Mouse (Mus musculus): ENCODE measurements around the gene Lrrc3c. TPM values are rescaled to one million over a fixed set of nuclear protein-coding genes. Genes with fewer than 3 reads are reported as not detected.

The Lrrc3c gene
- polyA plus RNA-seq, 1 experiment from 2014 or later: not detected

GRCm38 (mm10) chr11:98583265-98583552 lies 14.9 kb upstream of the Lrrc3c start:
- peak; percentile 56; the same call in 1 of the 2 replicates for ATAC-seq (replicated peaks; ENCODE audit: insufficient number of reproducible peaks, low FRiP score, low TSS enrichment)
- H3K9ac ChIP-seq (ENCODE audit: low read depth, low read length): peak overlapping the region; percentile 49
- H3K9me3 ChIP-seq (replicated peaks; ENCODE audit: control insufficient read depth, low read length): no peaks in the 10 kb centered on the region
- WGBS (ENCODE audit: insufficient replicate concordance): 76% methylated on average over 3 of the region's 3 CpGs
- H3K4me2 ChIP-seq: peak overlapping the region; percentile 47
- H3K27me3 ChIP-seq (ENCODE audit: control insufficient read depth, insufficient read depth, low read length): no peaks in the 10 kb centered on the region
- H3K4me3 ChIP-seq (ENCODE audit: low read depth, low read length): no peak overlapping the region
- peak overlapping the region; percentile 89 for H3K27ac ChIP-seq (ENCODE audit: low read depth, low read length)
- H3K36me3 ChIP-seq (ENCODE audit: control insufficient read depth, insufficient read depth, low read length): peaks cover 7% of the 10 kb centered on the region
- peaks cover 71% of the 10 kb centered on the region for H3K4me1 ChIP-seq (ENCODE audit: control insufficient read depth, insufficient read depth, low read length)

GRCm38 (mm10) chr11:98583571-98583970 lies 14.5 kb upstream of the Lrrc3c start:
- Histone ChIP-seq H3K9me3 (replicated peaks; ENCODE audit: control insufficient read depth, low read length) (no peaks in the 10 kb centered on the region), H3K36me3 (ENCODE audit: control insufficient read depth, insufficient read depth, low read length) (peaks cover 7% of the 10 kb centered on the region), H3K9ac (ENCODE audit: low read depth, low read length) (peak overlapping the region; percentile 49), H3K27ac (ENCODE audit: low read depth, low read length) (peak overlapping the region; percentile 89), H3K4me3 (ENCODE audit: low read depth, low read length) (no peak overlapping the region), H3K4me2 (peak overlapping the region; percentile 81), H3K4me1 (ENCODE audit: control insufficient read depth, insufficient read depth, low read length) (peaks cover 74% of the 10 kb centered on the region), H3K27me3 (ENCODE audit: control insufficient read depth, insufficient read depth, low read length) (no peaks in the 10 kb centered on the region)
- ATAC-seq (replicated peaks; ENCODE audit: insufficient number of reproducible peaks, low FRiP score, low TSS enrichment): no peak
- WGBS (ENCODE audit: insufficient replicate concordance): 26% methylated on average over 3 of the region's 3 CpGs

GRCm38 (mm10) chr11:98584146-98584545 lies 13.9 kb upstream of the Lrrc3c start:
- Histone ChIP-seq H3K9ac (ENCODE audit: low read depth, low read length) (peak overlapping the region; percentile 34; the same call in 1 of the 2 replicates), H3K27me3 (ENCODE audit: control insufficient read depth, insufficient read depth, low read length) (no peaks in the 10 kb centered on the region), H3K4me3 (ENCODE audit: low read depth, low read length) (0 out of 2 replicates have a peak overlapping the region, but pooled peaks have one; percentile 3), H3K4me2 (peak overlapping the region; percentile 81), H3K4me1 (ENCODE audit: control insufficient read depth, insufficient read depth, low read length) (peaks cover 80% of the 10 kb centered on the region), H3K27ac (ENCODE audit: low read depth, low read length) (peak overlapping the region; percentile 22; the same call in 1 of the 2 replicates), H3K9me3 (replicated peaks; ENCODE audit: control insufficient read depth, low read length) (no peaks in the 10 kb centered on the region), H3K36me3 (ENCODE audit: control insufficient read depth, insufficient read depth, low read length) (peaks cover 7% of the 10 kb centered on the region)
- ATAC-seq (replicated peaks; ENCODE audit: insufficient number of reproducible peaks, low FRiP score, low TSS enrichment): no peak
- 35% methylated on average over 1 of the region's 1 CpGs for WGBS (ENCODE audit: insufficient replicate concordance)

- Histone ChIP-seq H3K36me3 (ENCODE audit: control insufficient read depth, insufficient read depth, low read length) (peaks cover 7% of the 10 kb centered on the region), H3K27me3 (ENCODE audit: control insufficient read depth, insufficient read depth, low read length) (no peaks in the 10 kb centered on the region), H3K4me2 (peak overlapping the region; percentile 81), H3K9me3 (replicated peaks; ENCODE audit: control insufficient read depth, low read length) (no peaks in the 10 kb centered on the region), H3K9ac (ENCODE audit: low read depth, low read length) (peak overlapping the region; percentile 34), H3K4me3 (ENCODE audit: low read depth, low read length) (no peak overlapping the region), H3K27ac (ENCODE audit: low read depth, low read length) (no peak overlapping the region), H3K4me1 (ENCODE audit: control insufficient read depth, insufficient read depth, low read length) (peaks cover 80% of the 10 kb centered on the region)
- 95% methylated on average over 6 of the region's 6 CpGs for WGBS (ENCODE audit: insufficient replicate concordance)
- ATAC-seq (replicated peaks; ENCODE audit: insufficient number of reproducible peaks, low FRiP score, low TSS enrichment): no peak
Measured at GRCm38 (mm10) chr11:98584629-98585177, 13.4 kb upstream of the Lrrc3c start.

GRCm38 (mm10) chr11:98586087-98586891 lies 11.8 kb upstream of the Lrrc3c start:
- no peaks in the 10 kb centered on the region for H3K27me3 ChIP-seq (ENCODE audit: control insufficient read depth, insufficient read depth, low read length)
- WGBS (ENCODE audit: insufficient replicate concordance): under 1% methylated on average over 22 of the region's 22 CpGs
- peak overlapping the region; percentile 81 for H3K4me2 ChIP-seq
- peaks cover 65% of the 10 kb centered on the region for H3K4me1 ChIP-seq (ENCODE audit: control insufficient read depth, insufficient read depth, low read length)
- H3K36me3 ChIP-seq (ENCODE audit: control insufficient read depth, insufficient read depth, low read length): peaks cover 7% of the 10 kb centered on the region
- ATAC-seq (replicated peaks; ENCODE audit: insufficient number of reproducible peaks, low FRiP score, low TSS enrichment): peak; percentile 8; the same call in 1 of the 2 replicates
- peak overlapping the region; percentile 97 for H3K4me3 ChIP-seq (ENCODE audit: low read depth, low read length)
- peak overlapping the region; percentile 91 for H3K9ac ChIP-seq (ENCODE audit: low read depth, low read length)
- peak overlapping the region; percentile 96 for H3K27ac ChIP-seq (ENCODE audit: low read depth, low read length)
- H3K9me3 ChIP-seq (replicated peaks; ENCODE audit: control insufficient read depth, low read length): no peaks in the 10 kb centered on the region

- ATAC-seq (replicated peaks; ENCODE audit: insufficient number of reproducible peaks, low FRiP score, low TSS enrichment): peak; percentile 82
- H3K27me3 ChIP-seq (ENCODE audit: control insufficient read depth, insufficient read depth, low read length): no peaks in the 10 kb centered on the region
- H3K36me3 ChIP-seq (ENCODE audit: control insufficient read depth, insufficient read depth, low read length): peaks cover 7% of the 10 kb centered on the region
- peaks cover 60% of the 10 kb centered on the region for H3K4me1 ChIP-seq (ENCODE audit: control insufficient read depth, insufficient read depth, low read length)
- under 1% methylated on average over 49 of the region's 49 CpGs for WGBS (ENCODE audit: insufficient replicate concordance)
- peak within 1 kb of the TSS; percentile 97 for H3K4me3 ChIP-seq (ENCODE audit: low read depth, low read length)
- H3K9me3 ChIP-seq (replicated peaks; ENCODE audit: control insufficient read depth, low read length): no peaks in the 10 kb centered on the region
- H3K27ac ChIP-seq (ENCODE audit: low read depth, low read length): peak within 1 kb of the TSS; percentile 96
- peak within 1 kb of the TSS; percentile 91 for H3K9ac ChIP-seq (ENCODE audit: low read depth, low read length)
- H3K4me2 ChIP-seq: peak within 1 kb of the TSS; percentile 81
Measured at GRCm38 (mm10) chr11:98586892-98587563, 11.1 kb upstream of the Lrrc3c start, which contains the start of gene Ormdl3. Gene Ormdl3, minus strand, starts transcription at chr11:98587368.

- peak overlapping the region; percentile 91 for H3K9ac ChIP-seq (ENCODE audit: low read depth, low read length)
- peaks cover 1% of the 10 kb centered on the region for H3K36me3 ChIP-seq (ENCODE audit: control insufficient read depth, insufficient read depth, low read length)
- peak; percentile 51 for ATAC-seq (replicated peaks; ENCODE audit: insufficient number of reproducible peaks, low FRiP score, low TSS enrichment)
- peak overlapping the region; percentile 97 for H3K4me3 ChIP-seq (ENCODE audit: low read depth, low read length)
- H3K4me1 ChIP-seq (ENCODE audit: control insufficient read depth, insufficient read depth, low read length): peaks cover 57% of the 10 kb centered on the region
- H3K27ac ChIP-seq (ENCODE audit: low read depth, low read length): peak overlapping the region; percentile 96
- H3K4me2 ChIP-seq: peak overlapping the region; percentile 81
- no peaks in the 10 kb centered on the region for H3K27me3 ChIP-seq (ENCODE audit: control insufficient read depth, insufficient read depth, low read length)
- 5% methylated on average over 20 of the region's 20 CpGs for whole genome bisulfite sequencing (ENCODE audit: insufficient replicate concordance)
- no peaks in the 10 kb centered on the region for H3K9me3 ChIP-seq (replicated peaks; ENCODE audit: control insufficient read depth, low read length)
Measured at GRCm38 (mm10) chr11:98587684-98588546, 10.2 kb upstream of the Lrrc3c start.

- H3K36me3 ChIP-seq (ENCODE audit: control insufficient read depth, insufficient read depth, low read length): no peaks in the 10 kb centered on the region
- H3K9me3 ChIP-seq (replicated peaks; ENCODE audit: control insufficient read depth, low read length): no peaks in the 10 kb centered on the region
- peak overlapping the region; percentile 12; the same call in 1 of the 2 replicates for H3K9ac ChIP-seq (ENCODE audit: low read depth, low read length)
- no peak for ATAC-seq (replicated peaks; ENCODE audit: insufficient number of reproducible peaks, low FRiP score, low TSS enrichment)
- H3K4me3 ChIP-seq (ENCODE audit: low read depth, low read length): peak overlapping the region; percentile 97
- WGBS (ENCODE audit: insufficient replicate concordance): 32% methylated on average over 6 of the region's 6 CpGs
- no peaks in the 10 kb centered on the region for H3K27me3 ChIP-seq (ENCODE audit: control insufficient read depth, insufficient read depth, low read length)
- H3K4me1 ChIP-seq (ENCODE audit: control insufficient read depth, insufficient read depth, low read length): peaks cover 52% of the 10 kb centered on the region
- H3K4me2 ChIP-seq: peak overlapping the region; percentile 81
- peak overlapping the region; percentile 96 for H3K27ac ChIP-seq (ENCODE audit: low read depth, low read length)
Measured at GRCm38 (mm10) chr11:98588833-98589281, 9.2 kb upstream of the Lrrc3c start.
